Mouse (Mus musculus) ES-E14 (cell line): ENCODE results near the gene Carns1. TPM values are rescaled to one million over a fixed set of nuclear protein-coding genes. Genes with fewer than 3 reads are reported as not detected.

Experiments
- DNase-seq: peaks from one replicate; pipeline ENCODE4 v3.0.0-alpha.2; 2013; ENCODE audit warnings: low read depth, low spot score
- H3K27ac ChIP-seq: 2 replicates; pipeline ENCODE4 v1.5.1; 2012; ENCODE audit warnings: low read depth, mild to moderate bottlenecking, low read length, moderate library complexity, mixed read lengths; ENCODE audit not compliant: poor library complexity, insufficient read depth, severe bottlenecking
- H3K36me3 ChIP-seq: 2 replicates; pipeline ENCODE4 v1.6.1; 2012; ENCODE audit warnings: mild to moderate bottlenecking, low read length, moderate library complexity, mixed read lengths; ENCODE audit not compliant: control insufficient read depth, poor library complexity, insufficient read depth, severe bottlenecking
- H3K4me1 ChIP-seq, 2 experiments: fragments of 150-350 bp in 1 of 2; sonication (generic) in 1 of 2; 2 replicates each; pipeline ENCODE4 v1.6.1; 2012; ENCODE audit warnings: low read length in 2 of 2, mild to moderate bottlenecking in 1 of 2, mixed read lengths in 1 of 2; ENCODE audit not compliant: control insufficient read depth in 2 of 2, insufficient read depth in 2 of 2, poor library complexity in 1 of 2
- H3K4me3 ChIP-seq, 2 experiments: fragments of 150-350 bp in 1 of 2; sonication (generic) in 1 of 2; 2 replicates each; pipeline ENCODE4 v1.5.1; 2012; ENCODE audit warnings: low read length in 2 of 2, low read depth in 1 of 2, mild to moderate bottlenecking in 1 of 2, mixed read lengths in 1 of 2; ENCODE audit not compliant: insufficient read depth in 1 of 2, poor library complexity in 1 of 2, severe bottlenecking in 1 of 2
- H3K9ac ChIP-seq: 2 replicates; pipeline ENCODE4 v1.6.1; 2012; ENCODE audit warnings: low read depth, mild to moderate bottlenecking, low read length, mixed read lengths; ENCODE audit not compliant: poor library complexity, insufficient read depth, severe bottlenecking
- H3K9me3 ChIP-seq: fragments of 150-350 bp; sonication (generic); 2 replicates; pipeline ENCODE4 v1.6.1; 2012; ENCODE audit warnings: low read depth, mild to moderate bottlenecking, low read length; ENCODE audit not compliant: control insufficient read depth, insufficient read depth
- CHD2 ChIP-seq: IDR thresholded peaks from 2 replicates; pipeline ENCODE4 v1.6.1; 2014; ENCODE audit warnings: mild to moderate bottlenecking, low read depth, low read length, inconsistent platforms
- HCFC1 ChIP-seq: IDR thresholded peaks from 2 replicates; pipeline ENCODE4 v1.6.1; 2012; ENCODE audit warnings: low read length, inconsistent platforms, borderline replicate concordance; ENCODE audit not compliant: insufficient read depth
- MAFK ChIP-seq: IDR thresholded peaks from 2 replicates; pipeline ENCODE4 v1.6.1; 2014; ENCODE audit warnings: mild to moderate bottlenecking, low read depth, low read length, inconsistent platforms; ENCODE audit not compliant: insufficient read depth
- ZC3H11A ChIP-seq: IDR thresholded peaks from 2 replicates; pipeline ENCODE4 v1.6.1; 2012; ENCODE audit warnings: low read depth, mild to moderate bottlenecking, inconsistent platforms, low read length, borderline replicate concordance
- ZNF384 ChIP-seq: IDR thresholded peaks from 2 replicates; pipeline ENCODE4 v1.6.1; 2012; ENCODE audit warnings: low read depth, low read length, inconsistent platforms
- in situ Hi-C, 2 experiments: fragments of 600-800 bp; cut with MboI; formaldehyde crosslinking; loops; one replicate each; pipeline ENCODE4 v1.15.1; 2025; ENCODE audit warnings: low sequenced_read_pairs in 2 of 2, inconsistent platforms in 1 of 2; ENCODE audit not compliant: unreplicated experiment in 2 of 2
- total RNA-seq: library from RNA; depleted of rRNA; stranded (reverse); fragments of 300-350 nt; gene quantifications from 2 replicates; pipeline ENCODE4 v1.2.3, GENCODE M21; 2012

Carns1 gene
- total RNA-seq, 1 experiment, result 2.3 TPM

DNA sequence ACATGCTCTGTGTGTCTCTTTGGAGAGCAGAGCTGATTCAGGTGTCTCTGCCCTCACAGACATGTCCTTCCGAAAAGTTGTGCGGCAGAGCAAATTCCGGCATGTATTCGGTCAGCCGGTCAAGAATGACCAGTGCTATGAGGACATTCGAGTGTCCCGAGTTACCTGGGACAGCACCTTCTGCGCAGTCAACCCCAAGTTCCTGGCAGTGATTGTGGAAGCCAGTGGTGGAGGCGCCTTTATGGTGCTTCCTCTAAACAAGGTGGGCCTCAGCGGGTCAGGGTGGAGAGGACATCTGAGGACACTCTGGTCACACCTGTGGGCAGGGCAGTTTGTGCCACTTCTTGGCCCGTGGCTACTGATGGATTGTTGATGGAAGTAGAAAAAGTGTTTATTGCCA is 26.0 kb downstream of the Carns1 start:
- Histone ChIP-seq H3K36me3 (peaks cover 25% of the 10 kb centered on the region), H3K4me3 (peak overlapping the region; percentile 85 to 86), H3K9ac (peak overlapping the region; percentile 86; the same call in 1 of the 2 replicates), H3K9me3 (no peaks in the 10 kb centered on the region), H3K4me1 (peaks cover 3 to 48% of the 10 kb centered on the region in 2 experiments), H3K27ac (no peak overlapping the region)
- in situ Hi-C loops, result no loop called here
- no peak for DNase-seq
- TF ChIP-seq ZNF384 (no peak), MAFK (no peak), ZC3H11A (no peak), CHD2 (no peak), HCFC1 (no peak)

GRCm38 (mm10) chr19:4148819-4149218 is 26.5 kb downstream of the Carns1 start:
- no peaks in the 10 kb centered on the region for H3K9me3 ChIP-seq
- peaks cover 3 to 44% of the 10 kb centered on the region in 2 experiments for H3K4me1 ChIP-seq
- no peak for DNase-seq
- no peak overlapping the region; the same call in 1 of the 2 replicates for H3K27ac ChIP-seq
- H3K9ac ChIP-seq, result peak overlapping the region; percentile 86
- peaks cover 25% of the 10 kb centered on the region for H3K36me3 ChIP-seq
- in situ Hi-C loops, result no loop called here
- H3K4me3 ChIP-seq, result peak overlapping the region; percentile 85 to 86
- TF ChIP-seq HCFC1 (no peak), ZNF384 (no peak), CHD2 (no peak), MAFK (no peak), ZC3H11A (no peak)

DNA sequence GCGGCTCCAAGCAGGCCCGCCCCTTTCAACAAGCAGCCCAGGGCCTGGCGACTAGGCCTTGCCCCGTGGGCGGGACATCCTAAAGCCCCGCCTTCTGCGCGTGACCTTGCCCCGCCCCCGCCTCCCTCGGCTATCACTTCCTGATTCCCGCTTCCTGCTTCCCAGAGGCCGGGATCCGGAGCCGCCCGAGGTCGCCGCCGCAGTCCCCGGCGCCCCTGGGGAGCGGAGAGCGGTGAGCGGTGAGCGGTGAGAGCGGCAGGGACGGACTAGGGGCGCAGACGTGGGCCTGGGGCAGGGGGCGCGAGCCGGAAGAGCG is 26.8 kb downstream of the Carns1 start, which contains the start of gene Coro1b:
TSS of gene Coro1b (plus strand) at position 129 of the 316 bp plus-strand sequence.
- no peaks in the 10 kb centered on the region for H3K9me3 ChIP-seq
- H3K4me3 ChIP-seq, result peak within 1 kb of the TSS; percentile 85 to 86
- peaks cover 21% of the 10 kb centered on the region; the same call in 1 of the 2 replicates for H3K36me3 ChIP-seq
- peak within 1 kb of the TSS; percentile 86 for H3K9ac ChIP-seq
- DNase-seq, result peak; percentile 82
- TF ChIP-seq ZC3H11A (no peak), ZNF384 (no peak), MAFK (no peak), HCFC1 (no peak), CHD2 (no peak)
- peaks cover 3 to 41% of the 10 kb centered on the region in 2 experiments for H3K4me1 ChIP-seq
- in situ Hi-C loops, result no loop called here
- no peak within 1 kb of the TSS; the same call in 1 of the 2 replicates for H3K27ac ChIP-seq

GRCm38 (mm10) chr19:4147782-4148490 is 27.3 kb downstream of the Carns1 start:
- TF ChIP-seq ZC3H11A (no peak), MAFK (no peak), HCFC1 (no peak), CHD2 (no peak), ZNF384 (no peak)
- Histone ChIP-seq H3K4me3 (peak overlapping the region in 1 of 2 experiments; percentile 86; a peak in 2 of 4 replicates), H3K27ac (no peak overlapping the region)

GRCm38 (mm10) chr19:4147022-4147405 is 28.3 kb downstream of the Carns1 start:
- H3K27ac ChIP-seq, result no peak overlapping the region
- TF ChIP-seq ZC3H11A, result no peak
- no peak for TF ChIP-seq CHD2
- no peak for TF ChIP-seq MAFK
- TF ChIP-seq HCFC1, result no peak
- no peak for TF ChIP-seq ZNF384
- in situ Hi-C loops, result no loop called here
- DNase-seq, result no peak
- H3K4me1 ChIP-seq, result peaks cover 3 to 32% of the 10 kb centered on the region in 2 experiments
- H3K9me3 ChIP-seq, result no peaks in the 10 kb centered on the region
- no peak overlapping the region for H3K4me3 ChIP-seq
- no peak overlapping the region for H3K9ac ChIP-seq
- H3K36me3 ChIP-seq, result peaks cover 17% of the 10 kb centered on the region; the same call in 1 of the 2 replicates

More at GRCm38 (mm10) chr19:4147782-4148490, 27.3 kb downstream of the Carns1 start:
- in situ Hi-C loops, result no loop called here
- no peak for DNase-seq
- Histone ChIP-seq H3K36me3 (peaks cover 17% of the 10 kb centered on the region; the same call in 1 of the 2 replicates), H3K9ac (no peak overlapping the region), H3K4me1 (peaks cover 3 to 36% of the 10 kb centered on the region in 2 experiments), H3K9me3 (no peaks in the 10 kb centered on the region)
